Mouse (Mus musculus) embryo, embryonic 11.5 days (tissue): ENCODE measurements around the gene Unc13a.

ENCODE experiments used
- DNase-seq: peaks from one replicate; pipeline ENCODE4 v3.0.0-alpha.2; 2012; ENCODE audit warnings: low read depth, low spot score

Gene Unc13a

DNA sequence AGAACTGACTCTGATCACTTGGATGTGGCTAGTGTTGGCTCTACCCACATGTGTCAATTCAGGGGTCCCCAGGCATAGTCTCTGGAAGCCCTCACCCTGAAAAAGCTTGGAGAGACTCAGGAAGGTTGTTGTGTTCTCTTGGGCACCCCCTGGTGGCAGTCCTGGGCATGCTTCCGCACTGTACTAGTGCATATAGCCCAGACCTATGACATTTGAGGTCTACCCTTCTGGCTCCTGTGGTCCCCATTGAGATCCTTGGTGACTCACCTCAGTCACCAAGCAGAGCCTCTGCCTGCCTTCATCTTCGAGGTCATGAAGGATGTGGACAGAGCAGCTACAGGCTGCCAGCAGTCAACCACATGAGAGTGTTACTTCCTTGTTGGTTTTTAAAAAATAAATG is 84.7 kb downstream of the Unc13a start:
- no peak for DNase-seq

DNA sequence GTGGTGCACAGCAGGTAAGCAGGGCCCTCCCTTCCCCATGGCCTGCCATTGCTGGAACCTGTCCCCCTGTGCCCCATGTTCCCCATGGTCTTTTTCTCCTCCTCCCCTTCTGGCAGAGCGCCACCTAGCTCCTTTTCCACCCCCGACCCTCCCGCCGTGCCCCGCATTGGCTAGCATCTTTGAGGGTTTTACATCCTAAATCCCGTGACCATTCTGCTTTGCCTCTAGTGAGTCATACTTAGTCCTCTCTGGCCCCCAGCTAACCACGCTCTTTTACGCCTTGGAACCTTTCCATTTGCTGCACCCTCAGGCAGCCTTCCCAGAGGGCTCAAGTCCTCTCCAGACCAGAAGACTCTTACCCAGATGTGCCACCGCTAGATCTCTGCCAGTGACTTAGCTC is 91.4 kb downstream of the Unc13a start:
- no peak for DNase-seq

DNA sequence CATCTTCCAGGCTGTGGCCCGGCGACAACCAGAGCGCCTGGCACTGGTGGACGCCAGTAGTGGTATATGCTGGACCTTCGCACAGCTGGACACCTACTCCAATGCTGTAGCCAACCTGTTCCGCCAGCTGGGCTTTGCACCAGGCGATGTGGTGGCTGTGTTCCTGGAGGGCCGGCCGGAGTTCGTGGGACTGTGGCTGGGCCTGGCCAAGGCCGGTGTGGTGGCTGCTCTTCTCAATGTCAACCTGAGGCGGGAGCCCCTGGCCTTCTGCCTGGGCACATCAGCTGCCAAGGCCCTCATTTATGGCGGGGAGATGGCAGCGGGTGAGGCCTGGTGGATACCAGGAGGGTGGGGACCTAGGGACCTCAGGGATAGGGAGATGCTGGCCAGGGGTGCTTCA is 92.1 kb downstream of the Unc13a start:
- DNase-seq, result no peak

DNA sequence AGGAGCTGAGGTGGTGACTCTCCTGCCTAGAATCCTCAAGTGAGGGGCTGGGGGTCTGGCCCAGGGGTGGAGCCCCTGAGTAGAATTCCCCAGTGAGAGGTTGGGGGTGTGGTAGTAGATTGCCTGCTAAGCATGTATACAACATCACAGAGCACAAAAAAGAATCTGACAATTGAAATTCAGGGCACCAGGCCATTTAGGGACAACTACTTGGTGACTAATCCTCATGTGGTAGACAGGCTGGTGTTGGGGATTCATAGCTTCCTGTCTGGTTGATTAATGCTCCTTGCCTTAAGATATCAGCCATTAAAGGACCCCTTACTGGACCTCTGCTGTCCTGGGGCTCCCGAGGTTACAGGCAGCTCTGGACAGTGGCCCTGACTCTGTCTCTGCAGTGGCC is 92.5 kb downstream of the Unc13a start:
- DNase-seq, result no peak

DNA sequence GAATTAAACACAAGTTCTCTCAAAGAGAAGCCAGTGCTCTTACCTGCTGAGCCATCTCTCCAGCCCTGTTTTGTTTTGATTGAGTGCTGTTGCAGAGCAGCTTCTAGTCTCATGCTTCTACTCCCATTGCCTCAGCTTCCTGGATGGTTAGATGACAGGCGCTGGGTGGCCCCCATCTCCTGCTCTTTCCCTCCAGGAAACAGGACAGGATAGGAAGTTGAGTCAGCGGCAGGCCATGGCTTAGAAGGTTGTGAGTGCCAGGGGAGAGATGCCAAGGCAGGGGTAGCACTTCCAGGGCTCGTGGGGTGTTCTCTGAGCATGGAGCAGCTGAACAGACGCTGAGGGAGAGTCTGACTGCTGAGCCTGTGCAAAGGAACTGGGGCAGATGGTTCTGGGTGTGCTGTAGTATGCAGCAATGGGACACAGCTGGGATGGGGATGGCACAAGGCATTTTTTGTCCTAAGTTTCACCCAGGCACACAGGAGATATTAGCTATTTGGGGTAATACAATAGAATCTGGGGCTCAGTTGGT is 93.6 kb downstream of the Unc13a start:
- DNase-seq, result no peak

DNA sequence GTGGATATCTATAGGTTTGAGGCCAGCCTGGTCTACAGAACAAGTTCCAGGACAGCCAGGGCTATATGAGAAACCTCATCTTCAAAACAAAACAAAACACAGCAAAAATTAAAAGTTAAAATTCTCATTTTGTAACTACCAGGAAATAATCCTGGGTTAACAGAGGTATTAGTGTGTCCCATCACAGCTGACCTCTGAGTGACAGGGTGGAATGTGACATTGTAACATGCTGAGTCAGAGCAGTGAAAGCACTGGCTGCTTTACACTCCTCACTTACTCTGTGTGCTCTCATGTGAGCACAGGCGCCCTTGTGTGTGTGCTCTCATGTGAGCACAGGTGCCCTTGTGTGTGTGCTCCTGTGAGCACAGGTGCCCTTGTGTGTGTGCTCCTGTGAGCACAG is 96.5 kb downstream of the Unc13a start:
- DNase-seq, result no peak

DNA sequence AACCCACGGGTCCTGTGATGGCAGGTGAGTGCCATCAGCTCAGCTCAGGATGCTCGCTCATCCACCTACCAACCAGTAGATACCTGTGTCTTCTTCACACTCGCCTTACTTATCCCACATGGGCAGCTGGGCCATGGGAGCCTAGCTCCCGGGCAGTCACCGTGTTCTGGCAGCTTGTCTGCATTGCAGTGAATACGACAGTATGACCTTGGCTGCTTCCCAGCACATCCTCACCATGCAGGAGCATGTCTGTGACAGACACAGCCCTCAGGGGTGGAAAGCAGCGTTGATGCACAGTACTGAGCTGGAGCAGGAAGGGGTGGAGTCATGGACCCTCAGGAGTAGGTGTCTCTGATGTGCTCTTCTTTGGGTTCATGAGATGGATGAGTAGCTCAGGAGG is 97.1 kb downstream of the Unc13a start:
- no peak for DNase-seq
